Mouse (Mus musculus): ENCODE results near the gene Cwc25.

GRCm38 (mm10) chr11:97739155-97739554 is 27.2 kb downstream of the Cwc25 start:
- TF ChIP-seq POLR2A (IDR thresholded peaks at IDR 0.05; ENCODE audit: borderline replicate concordance, low read depth, low read length) (no peak), CTCF (IDR thresholded peaks at IDR 0.05; ENCODE audit: low read depth, low read length) (no peak)
